Mouse (Mus musculus) CH12.LX (cell line): ENCODE results near the gene Gpx3. TPM values are rescaled to one million over a fixed set of nuclear protein-coding genes. Genes with fewer than 3 reads are reported as not detected.

Source experiments
- DNase-seq: peaks from one replicate; pipeline ENCODE4 v3.0.0-alpha.2; 2013; ENCODE audit errors: extremely low read depth
- H3K27ac ChIP-seq: 2 replicates; pipeline ENCODE4 v1.5.1; 2012; ENCODE audit warnings: low read depth, mild to moderate bottlenecking, control low read depth, moderate library complexity; ENCODE audit not compliant: insufficient read depth
- H3K27me3 ChIP-seq: replicated peaks from 2 replicates; pipeline ENCODE3; 2012; ENCODE audit warnings: inconsistent platforms
- H3K36me3 ChIP-seq, 2 experiments: replicated peaks in 1 of 2; 2 replicates each; pipeline versions ENCODE3 to v1.6.1; 2012; ENCODE audit warnings: inconsistent platforms in 1 of 2, low read length in 1 of 2, mild to moderate bottlenecking in 1 of 2, mixed read lengths in 1 of 2, moderate library complexity in 1 of 2; ENCODE audit not compliant: control insufficient read depth in 1 of 2, insufficient read depth in 1 of 2
- H3K4me1 ChIP-seq, 2 experiments: 2 replicates each; pipeline ENCODE4 v1.6.1; 2012; ENCODE audit warnings: inconsistent platforms in 1 of 2, moderate library complexity in 1 of 2; ENCODE audit not compliant: insufficient read depth in 2 of 2, control insufficient read depth in 1 of 2
- H3K4me2 ChIP-seq: 2 replicates; pipeline ENCODE4 v1.6.1; 2012; ENCODE audit warnings: low read depth, mild to moderate bottlenecking, control low read depth; ENCODE audit not compliant: poor library complexity, insufficient read depth, severe bottlenecking
- H3K4me3 ChIP-seq, 3 experiments: fragments of 150-350 bp in 1 of 3; sonication (generic) in 1 of 3; replicated peaks in 1 of 3; 2 replicates each; pipeline versions ENCODE3 to v1.5.1; 2011 to 2012; ENCODE audit warnings: low read depth in 2 of 3, low read length in 2 of 3, mild to moderate bottlenecking in 2 of 3, moderate library complexity in 2 of 3, control low read depth in 1 of 3, improper control_type of control experiment in 1 of 3, inconsistent platforms in 1 of 3, mixed read lengths in 1 of 3; ENCODE audit not compliant: poor library complexity in 1 of 3
- H3K79me2 ChIP-seq: replicated peaks from 2 replicates; pipeline ENCODE4 v1.6.1; 2012; ENCODE audit warnings: mild to moderate bottlenecking, moderate library complexity; ENCODE audit not compliant: control insufficient read depth, poor library complexity, insufficient read depth, severe bottlenecking; ENCODE audit errors: extremely low read depth
- H3K9ac ChIP-seq: 2 replicates; pipeline ENCODE4 v1.6.1; 2012; ENCODE audit warnings: low read depth, mild to moderate bottlenecking, control low read depth, moderate library complexity; ENCODE audit not compliant: insufficient read depth
- H3K9me3 ChIP-seq: replicated peaks from 2 replicates; pipeline ENCODE3; 2012; ENCODE audit warnings: low read length, inconsistent platforms, mixed read lengths
- BHLHE40 ChIP-seq: IDR thresholded peaks from 2 replicates; pipeline ENCODE4 v1.6.1; 2011; ENCODE audit warnings: mild to moderate bottlenecking, low read depth, low read length, improper control_type of control experiment
- CHD2 ChIP-seq: IDR thresholded peaks from 2 replicates; pipeline ENCODE4 v1.6.1; 2011; ENCODE audit warnings: low read length, improper control_type of control experiment
- CTCF ChIP-seq, 2 experiments: IDR thresholded peaks in 1 of 2; conservative IDR thresholded peaks in 1 of 2; 2 replicates each; pipeline ENCODE4 v1.5.1; 2011 to 2012; ENCODE audit warnings: low read depth in 2 of 2, low read length in 2 of 2, improper control_type of control experiment in 1 of 2, inconsistent platforms in 1 of 2, mild to moderate bottlenecking in 1 of 2, moderate library complexity in 1 of 2
- ELF1 ChIP-seq: IDR thresholded peaks from 2 replicates; pipeline ENCODE4 v1.6.1; 2014; ENCODE audit warnings: low read depth, mild to moderate bottlenecking, inconsistent platforms, low read length, improper control_type of control experiment
- ETS1 ChIP-seq: conservative IDR thresholded peaks from 2 replicates; pipeline ENCODE4 v1.6.1; 2012; ENCODE audit warnings: low read depth, mild to moderate bottlenecking, inconsistent platforms, low read length, improper control_type of control experiment, moderate library complexity
- HCFC1 ChIP-seq: IDR thresholded peaks from 2 replicates; pipeline ENCODE4 v1.6.1; 2012; ENCODE audit warnings: low read depth, mild to moderate bottlenecking, inconsistent platforms, low read length, improper control_type of control experiment
- JUND ChIP-seq: conservative IDR thresholded peaks from 2 replicates; pipeline ENCODE4 v1.6.1; 2011; ENCODE audit warnings: low read depth, low read length, improper control_type of control experiment
- KAT2A ChIP-seq: IDR thresholded peaks from 2 replicates; pipeline ENCODE4 v1.6.1; 2012; ENCODE audit warnings: low read length, improper control_type of control experiment, inconsistent platforms; ENCODE audit not compliant: insufficient replicate concordance
- MAFK ChIP-seq: IDR thresholded peaks from 2 replicates; pipeline ENCODE4 v1.6.1; 2011; ENCODE audit warnings: low read length, improper control_type of control experiment; ENCODE audit not compliant: insufficient replicate concordance
- MYC ChIP-seq: IDR thresholded peaks from 2 replicates; pipeline ENCODE4 v1.6.1; 2011; ENCODE audit warnings: low read depth, mild to moderate bottlenecking, improper control_type of control experiment, low read length
- NELFE ChIP-seq: IDR thresholded peaks from 2 replicates; pipeline ENCODE4 v1.6.1; 2011; ENCODE audit warnings: low read depth, low read length, improper control_type of control experiment
- POLR2A ChIP-seq: IDR thresholded peaks from 2 replicates; pipeline ENCODE4 v1.6.1; 2011; ENCODE audit warnings: low read depth, mild to moderate bottlenecking, improper control_type of control experiment, low read length
- POLR2AphosphoS2 ChIP-seq: IDR thresholded peaks from 2 replicates; pipeline ENCODE4 v1.6.1; 2011; ENCODE audit warnings: low read depth, low read length, improper control_type of control experiment
- RCOR1 ChIP-seq: conservative IDR thresholded peaks from 2 replicates; pipeline ENCODE4 v1.6.1; 2012; ENCODE audit warnings: low read depth, mild to moderate bottlenecking, inconsistent platforms, low read length, improper control_type of control experiment
- SIN3A ChIP-seq: IDR thresholded peaks from 2 replicates; pipeline ENCODE4 v1.6.1; 2012; ENCODE audit warnings: low read length, improper control_type of control experiment, inconsistent platforms
- TCF12 ChIP-seq: IDR thresholded peaks from 2 replicates; pipeline ENCODE4 v1.6.1; 2014; ENCODE audit warnings: low read depth, mild to moderate bottlenecking, inconsistent platforms, low read length, improper control_type of control experiment
- UBTF ChIP-seq: IDR thresholded peaks from 2 replicates; pipeline ENCODE4 v1.6.1; 2012; ENCODE audit warnings: low read depth, mild to moderate bottlenecking, inconsistent platforms, low read length, improper control_type of control experiment, moderate library complexity
- ZC3H11A ChIP-seq: IDR thresholded peaks from 2 replicates; pipeline ENCODE4 v1.6.1; 2012; ENCODE audit warnings: low read depth, mild to moderate bottlenecking, inconsistent platforms, low read length, improper control_type of control experiment
- ZKSCAN1 ChIP-seq: IDR thresholded peaks from 2 replicates; pipeline ENCODE4 v1.6.1; 2012; ENCODE audit warnings: low read depth, inconsistent platforms, low read length, improper control_type of control experiment, borderline replicate concordance
- ZMIZ1 ChIP-seq: IDR thresholded peaks from 2 replicates; pipeline ENCODE4 v1.6.1; 2012; ENCODE audit warnings: low read depth, mild to moderate bottlenecking, inconsistent platforms, low read length, improper control_type of control experiment
- ZNF384 ChIP-seq: IDR thresholded peaks from 2 replicates; pipeline ENCODE4 v1.6.1; 2012; ENCODE audit warnings: low read depth, low read length, improper control_type of control experiment, inconsistent platforms
- dilution Hi-C: fragments of 300-500 bp; cut with MboI; formaldehyde crosslinking; loops from 2 replicates; pipeline ENCODE4 v1.14.3; 2020; ENCODE audit warnings: low sequenced_read_pairs; ENCODE audit not compliant: extremely low pct_unique_long_range_greater_than_20kb, extremely low pct_ligation_motif_present
- in situ Hi-C: fragments of 300-500 bp; cut with MboI; formaldehyde crosslinking; loops from 3 replicates; pipeline ENCODE4 v1.14.3; 2019; ENCODE audit warnings: low sequenced_read_pairs, low pct_ligation_motif_present, low pct_unique_long_range_greater_than_20kb, mixed read lengths
- polyA plus RNA-seq: library from polyadenylated mRNA; unstranded; fragments of >175 nt; gene quantifications from 2 replicates; pipeline ENCODE4 v1.2.1, GENCODE M21; 2012; ENCODE audit warnings: low read depth; ENCODE audit not compliant: insufficient read length
- total RNA-seq, 2 experiments: library from RNA; depleted of rRNA; stranded (reverse); fragments of 300-350 nt in 1 of 2; fragments of >200 nt in 1 of 2; gene quantifications; 2 replicates each; pipeline ENCODE4 v1.2.3; 2012 to 2014

Gene Gpx3
- total and polyA plus RNA-seq, 3 experiments, result 0.63 TPM; not detected in 2

DNA sequence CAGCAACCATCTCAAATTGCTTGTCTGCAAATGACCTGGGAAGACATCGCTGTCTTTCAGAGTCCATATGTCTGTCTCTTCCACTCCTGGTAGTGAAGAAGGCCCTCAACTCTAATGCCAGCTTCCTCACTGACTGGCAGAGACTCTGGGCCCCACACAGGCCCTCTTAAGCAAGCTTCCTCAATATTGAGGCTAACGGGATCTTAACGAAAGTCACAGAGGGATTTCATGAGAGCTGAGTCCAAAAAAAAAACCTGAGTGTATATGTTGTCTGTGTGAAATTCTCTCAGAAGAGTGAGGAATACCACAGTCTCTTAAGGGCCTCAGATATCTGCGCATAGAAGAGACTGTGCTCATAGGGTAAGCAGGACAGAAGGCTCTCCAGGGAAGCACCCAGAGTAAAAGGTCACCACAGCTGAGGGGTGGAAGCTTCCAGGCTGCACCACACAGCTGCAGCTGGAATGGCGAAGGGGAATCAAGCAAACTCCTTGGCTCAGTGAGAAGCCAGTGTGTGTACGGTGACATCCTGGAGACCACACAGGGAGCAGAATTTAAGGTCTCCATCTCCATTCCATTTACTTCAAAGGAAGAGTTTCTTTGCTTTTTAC lies 18.8 kb downstream of the Gpx3 start:
- in situ Hi-C loops (no loop called here), dilution Hi-C loops (no loop called here)
- Histone ChIP-seq H3K4me2 (no peak overlapping the region), H3K79me2 (no peaks in the 10 kb centered on the region), H3K27ac (no peak overlapping the region), H3K4me3 (no peak overlapping the region), H3K4me1 (peaks cover 0 to 40% of the 10 kb centered on the region in 2 experiments; a peak in 2 of 4 replicates), H3K27me3 (no peaks in the 10 kb centered on the region), H3K36me3 (peaks cover 85 to 95% of the 10 kb centered on the region in 2 experiments), H3K9me3 (peaks cover 7% of the 10 kb centered on the region)
- TF ChIP-seq POLR2AphosphoS2 (no peak), UBTF (no peak), POLR2A (no peak), ZMIZ1 (no peak), ELF1 (no peak), RCOR1 (no peak), CTCF (conservative IDR thresholded peaks at IDR 0.05 in 1 of 2, IDR thresholded peaks at IDR 0.05 in 1 of 2; ENCODE audit: low read depth in 2 of 2, low read length in 2 of 2) (no peak)
- TF ChIP-seq, all 38 proteins: peak for 0
- DNase-seq, result no peak
- H3K9ac ChIP-seq, result no peak overlapping the region

DNA sequence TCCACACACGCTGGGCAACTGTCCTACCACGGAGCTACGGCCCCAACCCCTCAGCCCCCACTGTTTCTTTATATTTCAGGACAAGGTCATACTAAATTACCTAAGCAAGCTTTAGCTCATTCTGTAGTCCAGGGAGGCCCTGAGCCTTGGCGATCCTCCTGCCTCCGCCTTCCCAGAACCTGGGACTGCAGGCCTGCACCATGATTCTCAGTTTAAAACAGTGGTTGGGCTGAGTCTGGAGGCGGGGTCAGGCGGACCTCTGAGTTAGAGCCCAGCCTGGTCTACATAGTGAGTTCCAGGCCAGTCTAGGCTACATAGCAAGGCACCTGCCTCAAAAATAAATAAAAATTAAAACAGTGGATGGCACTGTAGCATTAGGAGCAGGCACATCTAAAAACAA lies 19.5 kb downstream of the Gpx3 start:
- no peak overlapping the region for H3K27ac ChIP-seq
- H3K9ac ChIP-seq, result no peak overlapping the region
- H3K9me3 ChIP-seq, result peaks cover 10% of the 10 kb centered on the region
- dilution Hi-C loops (no loop called here), in situ Hi-C loops (no loop called here)
- peaks cover 0 to 47% of the 10 kb centered on the region in 2 experiments; a peak in 2 of 4 replicates for H3K4me1 ChIP-seq
- no peaks in the 10 kb centered on the region for H3K79me2 ChIP-seq
- H3K36me3 ChIP-seq, result peaks cover 86 to 95% of the 10 kb centered on the region in 2 experiments
- DNase-seq, result no peak
- TF ChIP-seq CTCF (conservative IDR thresholded peaks at IDR 0.05 in 1 of 2, IDR thresholded peaks at IDR 0.05 in 1 of 2; ENCODE audit: low read depth in 2 of 2, low read length in 2 of 2) (no peak), MAFK (no peak), ETS1 (no peak)
- TF ChIP-seq, all 38 proteins: peak for 0
- no peaks in the 10 kb centered on the region for H3K27me3 ChIP-seq
- H3K4me3 ChIP-seq, result no peak overlapping the region
- H3K4me2 ChIP-seq, result no peak overlapping the region

DNA sequence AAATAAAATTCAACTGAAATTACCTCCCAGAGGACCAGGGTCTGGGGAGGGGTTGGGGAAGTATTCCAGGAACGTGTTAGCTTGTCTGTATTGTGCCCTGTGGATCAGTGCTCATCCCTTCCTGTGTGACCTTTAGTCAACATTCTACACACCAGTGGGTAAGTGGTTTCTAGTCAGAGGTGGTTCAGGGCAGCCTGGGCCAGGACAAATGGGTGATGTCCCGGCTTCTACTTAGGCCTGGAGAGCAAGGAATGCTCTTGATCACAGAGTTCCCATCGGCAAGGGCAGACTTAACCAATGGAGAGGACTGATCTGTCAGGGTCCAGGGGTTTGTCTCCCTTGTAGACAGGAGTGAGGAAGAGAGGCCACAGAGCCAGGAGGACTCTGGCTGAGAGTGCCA lies 20.2 kb downstream of the Gpx3 start:
- no peak for DNase-seq
- no peak overlapping the region for H3K4me3 ChIP-seq
- in situ Hi-C loops, result no loop called here
- no peak overlapping the region for H3K9ac ChIP-seq
- peaks cover 86 to 95% of the 10 kb centered on the region in 2 experiments for H3K36me3 ChIP-seq
- H3K9me3 ChIP-seq, result peaks cover 10% of the 10 kb centered on the region
- H3K27ac ChIP-seq, result no peak overlapping the region
- TF ChIP-seq POLR2A (no peak), TCF12 (no peak), SIN3A (no peak), ZKSCAN1 (no peak), BHLHE40 (no peak), MYC (no peak), KAT2A (no peak), POLR2AphosphoS2 (no peak), CTCF (conservative IDR thresholded peaks at IDR 0.05 in 1 of 2, IDR thresholded peaks at IDR 0.05 in 1 of 2; ENCODE audit: low read depth in 2 of 2, low read length in 2 of 2) (no peak), ZNF384 (no peak), CHD2 (no peak), JUND (no peak), NELFE (no peak), ZC3H11A (no peak), HCFC1 (no peak)
- no peaks in the 10 kb centered on the region for H3K27me3 ChIP-seq
- dilution Hi-C loops, result no loop called here
- H3K4me1 ChIP-seq, result peaks cover 0 to 44% of the 10 kb centered on the region in 2 experiments; a peak in 2 of 4 replicates
- no peaks in the 10 kb centered on the region for H3K79me2 ChIP-seq
- H3K4me2 ChIP-seq, result no peak overlapping the region
